Mouse (Mus musculus): ENCODE measurements at regions not wholly inside any gene's neighbourhood (a gene's known extent, or its start where the extent isn't known, plus 50 kb on each side); places are given as distances from the start of the nearest gene placed in this dataset.

GRCm38 (mm10) chr16:5380626-5381025 is 124.8 kb upstream of the Eef2kmt start:
- DNase-seq (ENCODE audit: low spot score in 2 of 2): no peak

- no peak for DNase-seq (ENCODE audit: low spot score in 2 of 2)
Measured at GRCm38 (mm10) chr16:5377001-5377400, 121.2 kb upstream of the Eef2kmt start.

DNA sequence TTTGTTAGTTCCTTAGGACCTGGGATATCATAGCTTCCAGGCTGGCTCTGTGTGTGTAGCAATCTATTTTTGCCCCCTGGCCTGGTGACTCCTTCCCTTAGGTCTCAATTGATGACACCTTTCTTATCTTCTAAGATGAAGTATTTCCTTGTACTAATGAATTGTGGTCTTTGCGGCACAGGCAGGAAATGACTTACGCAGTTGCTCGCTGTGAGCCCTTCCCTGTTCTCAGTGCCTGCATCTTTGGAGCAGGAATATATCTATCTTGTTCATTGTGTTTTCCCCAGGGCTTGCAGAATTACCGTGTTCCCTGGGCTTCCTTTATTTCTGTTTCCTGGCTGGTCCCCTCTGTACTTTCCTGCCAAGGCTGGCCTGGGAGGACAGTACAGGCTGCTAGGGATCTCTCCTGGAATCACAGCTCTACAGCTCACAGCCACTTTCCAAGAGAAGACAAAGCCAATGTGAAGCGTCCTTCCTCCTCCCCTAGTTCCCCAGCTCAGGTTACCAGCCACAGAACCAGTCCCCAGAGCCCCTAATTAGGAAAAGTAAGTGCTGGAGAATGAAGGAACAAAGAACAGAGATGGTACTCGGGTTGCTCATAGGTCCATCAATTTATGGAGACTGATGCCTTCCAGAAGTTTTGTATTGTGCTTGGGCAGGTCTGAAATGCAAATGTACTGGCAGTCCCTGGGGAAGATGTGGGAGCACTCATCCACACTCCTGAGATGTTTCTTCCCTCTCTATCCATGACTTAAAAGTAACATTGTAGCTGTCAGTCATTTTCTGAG is 119.2 kb upstream of the Eef2kmt start:
- no peak for DNase-seq (ENCODE audit: low spot score in 2 of 2)

- DNase-seq (ENCODE audit: low spot score in 2 of 2): no peak
Measured at GRCm38 (mm10) chr16:5371175-5371893, 115.6 kb upstream of the Eef2kmt start.

DNA sequence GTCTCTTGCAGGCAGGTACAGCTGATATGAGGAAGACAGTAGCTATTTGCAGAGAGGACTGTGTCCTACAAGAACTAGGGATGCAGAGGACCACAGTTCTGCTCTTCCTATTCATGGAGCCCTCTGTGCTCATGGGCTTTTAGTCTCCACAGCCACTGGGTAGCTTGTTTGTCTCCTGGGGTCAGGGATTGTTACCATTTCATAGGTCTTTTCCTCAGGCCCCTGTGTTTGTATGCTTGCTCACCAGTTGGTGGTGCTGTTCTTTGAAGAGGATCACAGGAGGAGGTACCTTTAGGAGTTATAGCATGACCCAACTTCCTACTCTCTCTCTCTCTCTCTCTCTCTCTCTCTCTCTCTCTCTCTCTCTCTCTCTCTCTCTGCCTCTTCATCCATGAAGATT is 114.7 kb upstream of the Eef2kmt start:
- DNase-seq (ENCODE audit: low spot score in 2 of 2): no peak

GRCm38 (mm10) chr16:5368897-5369558 is 113.2 kb upstream of the Eef2kmt start:
- DNase-seq (ENCODE audit: low spot score in 2 of 2): no peak

DNA sequence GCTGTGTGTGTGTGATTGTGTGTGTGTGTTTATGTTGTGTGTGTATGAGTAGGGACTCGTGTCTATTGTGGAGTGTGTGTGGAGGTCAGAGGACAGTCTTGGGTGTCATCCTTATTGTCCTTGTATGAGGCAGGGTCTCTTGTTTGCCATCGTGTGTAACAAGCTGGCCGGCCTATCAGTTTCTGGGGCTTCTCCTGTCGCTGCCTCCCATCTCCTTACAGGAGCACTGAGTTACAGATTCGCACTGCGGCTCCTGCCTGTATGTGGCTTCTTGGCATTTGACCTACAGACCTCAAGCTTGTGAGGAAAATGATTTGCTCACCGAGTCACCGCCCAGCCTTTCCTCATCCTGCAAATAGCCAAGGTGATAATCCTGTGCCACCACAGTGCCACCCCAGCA is 112.6 kb upstream of the Eef2kmt start:
- no peak for DNase-seq (ENCODE audit: low spot score in 2 of 2)

- no peak for DNase-seq (ENCODE audit: low spot score in 2 of 2)
Measured at GRCm38 (mm10) chr16:5367581-5368119, 111.9 kb upstream of the Eef2kmt start.

- DNase-seq (ENCODE audit: low spot score in 2 of 2): no peak
Measured at GRCm38 (mm10) chr16:5366021-5366420, 110.2 kb upstream of the Eef2kmt start.

GRCm38 (mm10) chr16:5363007-5363570 is 107.3 kb upstream of the Eef2kmt start:
- DNase-seq (ENCODE audit: low spot score in 2 of 2): no peak

DNA sequence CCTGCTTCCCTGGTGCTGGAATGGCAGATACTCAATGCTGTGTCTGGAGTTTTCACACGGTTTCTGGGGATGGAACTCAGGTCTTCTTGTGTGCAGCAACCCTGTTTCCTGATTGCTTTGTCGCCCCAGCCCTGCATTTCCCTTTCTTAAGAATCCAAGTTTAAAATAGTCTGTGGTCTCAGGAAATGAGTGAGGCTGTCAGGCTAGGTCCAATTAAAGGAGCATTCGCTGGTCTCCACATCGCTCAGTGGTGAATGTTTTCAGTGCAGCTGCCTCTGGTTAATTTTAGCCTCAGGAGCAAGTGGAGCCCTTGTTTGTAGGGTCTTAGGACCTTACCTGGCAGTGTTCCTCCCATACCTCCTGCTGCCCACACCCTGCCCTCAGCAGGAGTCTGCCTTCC is 103.4 kb upstream of the Eef2kmt start:
- DNase-seq (ENCODE audit: low spot score in 2 of 2): no peak

- no peak for DNase-seq (ENCODE audit: low spot score in 2 of 2)
Measured at GRCm38 (mm10) chr16:5353881-5354280, 98.1 kb upstream of the Eef2kmt start.

DNA sequence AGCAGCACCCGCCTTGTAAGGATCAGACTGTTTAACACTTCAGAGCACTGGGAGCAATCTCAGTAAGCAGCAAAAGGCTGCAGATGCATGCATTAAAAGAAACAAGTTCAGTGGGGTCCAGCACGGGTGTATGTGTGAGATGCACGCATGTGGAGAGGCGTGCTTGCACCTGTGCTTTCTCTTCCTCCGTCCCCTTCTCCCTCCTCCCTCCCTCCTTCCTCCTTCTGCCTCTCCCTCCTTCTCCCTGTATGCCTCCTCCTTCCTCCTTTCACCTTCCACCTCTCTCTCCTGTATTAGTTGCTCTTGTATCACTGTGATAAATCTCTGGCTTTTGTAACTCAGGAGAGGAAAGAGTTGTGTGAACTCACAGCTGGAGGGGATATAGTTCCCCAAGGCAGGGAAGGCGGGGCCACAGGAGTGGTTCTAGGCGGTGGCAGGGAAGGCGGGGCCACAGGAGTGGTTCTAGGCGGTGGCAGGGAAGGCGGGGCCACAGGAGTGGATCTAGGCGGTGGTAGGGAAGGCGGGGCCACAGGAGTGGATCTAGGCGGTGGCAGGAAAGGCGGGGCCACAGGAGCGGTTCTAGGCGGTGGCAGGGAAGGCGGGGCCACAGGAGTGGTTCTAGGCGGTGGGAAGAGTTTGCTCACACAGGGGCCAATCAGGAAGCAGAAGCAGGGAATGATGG is 96.2 kb upstream of the Eef2kmt start:
- DNase-seq (ENCODE audit: low spot score in 2 of 2): peak in 1 of 2 experiments; percentile 9

- no peak for DNase-seq (ENCODE audit: low spot score in 2 of 2)
Measured at GRCm38 (mm10) chr16:5347151-5347550, 91.4 kb upstream of the Eef2kmt start.

- no peak for DNase-seq (ENCODE audit: low spot score in 2 of 2)
Measured at GRCm38 (mm10) chr16:5342326-5342725, 86.5 kb upstream of the Eef2kmt start.

- no peak for DNase-seq (ENCODE audit: low spot score in 2 of 2)
Measured at GRCm38 (mm10) chr16:5316271-5316670, 60.5 kb upstream of the Eef2kmt start.

DNA sequence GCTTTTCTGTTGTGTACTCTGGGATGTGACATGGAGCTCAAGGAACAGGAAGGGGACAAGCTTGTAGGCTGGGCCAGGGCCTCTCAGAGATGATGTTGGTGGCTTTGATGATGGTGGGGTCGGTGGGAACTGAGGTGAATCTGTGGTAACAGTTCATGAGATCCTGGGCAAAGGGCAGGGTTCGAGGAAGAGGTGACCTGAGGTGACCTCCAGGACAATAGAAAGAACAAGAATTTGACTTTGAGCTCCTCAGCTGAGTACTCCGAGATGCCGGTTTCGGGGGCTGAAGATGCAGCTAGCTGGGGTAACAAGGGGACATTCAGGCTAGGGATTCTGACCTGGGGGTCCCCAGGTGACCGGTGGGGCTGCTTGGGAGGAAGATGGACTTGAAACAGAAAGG is 57.5 kb upstream of the Eef2kmt start:
- DNase-seq (ENCODE audit: low spot score in 2 of 2): no peak

- no peak for DNase-seq (ENCODE audit: low spot score in 2 of 2)
Measured at GRCm38 (mm10) chr16:5311456-5311855, 55.7 kb upstream of the Eef2kmt start.

- no peak for DNase-seq (ENCODE audit: low spot score in 2 of 2)
Measured at GRCm38 (mm10) chr16:5310736-5311135, 55.0 kb upstream of the Eef2kmt start.

- no peak for DNase-seq (ENCODE audit: low spot score in 2 of 2)
Measured at GRCm38 (mm10) chr16:5307761-5308160, 52.0 kb upstream of the Eef2kmt start.

GRCm38 (mm10) chr16:5307249-5307605 is 51.4 kb upstream of the Eef2kmt start:
- DNase-seq (ENCODE audit: low spot score in 2 of 2): no peak
